Mouse (Mus musculus): ENCODE results near the gene Gm20661.

Gm20661 gene

GRCm38 (mm10) chr9:108001922-108002770 lies 19.3 kb downstream of the Gm20661 start, which contains the start of gene Ip6k1:
Gene Ip6k1, plus strand, starts transcription at chr9:108002501.
- peak; percentile 100 for DNase-seq (ENCODE audit: low read depth, low spot score)

GRCm38 (mm10) chr9:108002778-108003530 lies 20.1 kb downstream of the Gm20661 start:
- no peak for DNase-seq (ENCODE audit: low read depth, low spot score)

GRCm38 (mm10) chr9:108003531-108003890 lies 20.7 kb downstream of the Gm20661 start:
- DNase-seq (ENCODE audit: low read depth, low spot score): peak; percentile 42

- peak; percentile 65 for DNase-seq (ENCODE audit: low read depth, low spot score)
Measured at GRCm38 (mm10) chr9:108008041-108008440, 25.2 kb downstream of the Gm20661 start.

- peak; percentile 24 for DNase-seq (ENCODE audit: low read depth, low spot score)
Measured at GRCm38 (mm10) chr9:108010385-108010784, 27.5 kb downstream of the Gm20661 start.

GRCm38 (mm10) chr9:108013577-108013976 lies 30.7 kb downstream of the Gm20661 start:
- peak; percentile 50 for DNase-seq (ENCODE audit: low read depth, low spot score)

GRCm38 (mm10) chr9:108017127-108017526 lies 34.3 kb downstream of the Gm20661 start:
- DNase-seq (ENCODE audit: low read depth, low spot score): no peak

GRCm38 (mm10) chr9:108020741-108021140 lies 37.9 kb downstream of the Gm20661 start:
- DNase-seq (ENCODE audit: low read depth, low spot score): no peak

GRCm38 (mm10) chr9:108023216-108023615 lies 40.4 kb downstream of the Gm20661 start:
- no peak for DNase-seq (ENCODE audit: low read depth, low spot score)

GRCm38 (mm10) chr9:108026584-108026983 lies 43.7 kb downstream of the Gm20661 start:
- DNase-seq (ENCODE audit: low read depth, low spot score): no peak

- peak; percentile 36 for DNase-seq (ENCODE audit: low read depth, low spot score)
Measured at GRCm38 (mm10) chr9:108027867-108028266, 45.0 kb downstream of the Gm20661 start.

- peak; percentile 53 for DNase-seq (ENCODE audit: low read depth, low spot score)
Measured at GRCm38 (mm10) chr9:108032126-108032525, 49.3 kb downstream of the Gm20661 start.

- DNase-seq (ENCODE audit: low read depth, low spot score): peak; percentile 51
Measured at GRCm38 (mm10) chr9:108035331-108036156, 52.7 kb downstream of the Gm20661 start.

All from ZHBTc4 (cell line).